Mouse (Mus musculus) kidney, embryonic 16.5 days (tissue): ENCODE measurements around the gene Zfp385b. TPM values are rescaled to one million over a fixed set of nuclear protein-coding genes. Genes with fewer than 3 reads are reported as not detected.

Experiments
- ATAC-seq: fragments of 200-750 bp; cut with Nextera tagmentation; 2 replicates; pipeline ENCODE4 v1.8.0; 2017; ENCODE audit warnings: moderate TSS enrichment; ENCODE audit not compliant: low FRiP score, low TSS enrichment
- H3K27ac ChIP-seq: fragments of 300-500 bp; sonication (generic); 2 replicates; pipeline ENCODE4 v1.5.1; 2014; ENCODE audit warnings: low read length
- H3K27me3 ChIP-seq: fragments of 300-500 bp; sonication (generic); 2 replicates; pipeline ENCODE4 v1.6.1; 2014; ENCODE audit warnings: low read length, control low read depth, mixed read lengths; ENCODE audit not compliant: insufficient read depth
- H3K36me3 ChIP-seq: fragments of 300-500 bp; sonication (generic); 2 replicates; pipeline ENCODE4 v1.6.1; 2014; ENCODE audit warnings: low read length, control low read depth, mixed read lengths; ENCODE audit not compliant: insufficient read depth
- H3K4me1 ChIP-seq: fragments of 300-500 bp; sonication (generic); 2 replicates; pipeline ENCODE4 v1.6.1; 2014; ENCODE audit warnings: low read length, control low read depth, mixed read lengths; ENCODE audit not compliant: insufficient read depth
- H3K4me2 ChIP-seq: fragments of 300-500 bp; sonication (generic); replicated peaks from 2 replicates; pipeline ENCODE4 v1.6.1; 2014; ENCODE audit warnings: low read depth, low read length
- H3K4me3 ChIP-seq: fragments of 300-500 bp; sonication (generic); 2 replicates; pipeline ENCODE4 v1.5.1; 2014; ENCODE audit warnings: mild to moderate bottlenecking, low read length
- H3K9ac ChIP-seq: fragments of 300-500 bp; sonication (generic); replicated peaks from 2 replicates; pipeline ENCODE4 v1.6.1; 2014; ENCODE audit warnings: low read length
- H3K9me3 ChIP-seq: fragments of 300-500 bp; sonication (generic); 2 replicates; pipeline ENCODE4 v1.6.1; 2016; ENCODE audit warnings: low read length, control low read depth
- WGBS: fragments of 180-500 bp; shearing (Covaris S2); extraction: QIAGEN DNeasy Blood & Tissue Kit; methylation state at CpG from one replicate; pipeline ENCODE4 v1.1.7; 2014; 5-methylcytosine and 5-hydroxymethylcytosine counted together
- polyA plus RNA-seq: library from polyadenylated mRNA; unstranded; fragments of >200 nt; fragmentation: Nextera tagmentation; extraction: Ambion mirVana; gene quantifications from 2 replicates; pipeline ENCODE4 v1.2.1, GENCODE M21; 2015

Gene Zfp385b
- polyA plus RNA-seq, 1 experiment from 2014 or later, result 6.8 TPM

DNA sequence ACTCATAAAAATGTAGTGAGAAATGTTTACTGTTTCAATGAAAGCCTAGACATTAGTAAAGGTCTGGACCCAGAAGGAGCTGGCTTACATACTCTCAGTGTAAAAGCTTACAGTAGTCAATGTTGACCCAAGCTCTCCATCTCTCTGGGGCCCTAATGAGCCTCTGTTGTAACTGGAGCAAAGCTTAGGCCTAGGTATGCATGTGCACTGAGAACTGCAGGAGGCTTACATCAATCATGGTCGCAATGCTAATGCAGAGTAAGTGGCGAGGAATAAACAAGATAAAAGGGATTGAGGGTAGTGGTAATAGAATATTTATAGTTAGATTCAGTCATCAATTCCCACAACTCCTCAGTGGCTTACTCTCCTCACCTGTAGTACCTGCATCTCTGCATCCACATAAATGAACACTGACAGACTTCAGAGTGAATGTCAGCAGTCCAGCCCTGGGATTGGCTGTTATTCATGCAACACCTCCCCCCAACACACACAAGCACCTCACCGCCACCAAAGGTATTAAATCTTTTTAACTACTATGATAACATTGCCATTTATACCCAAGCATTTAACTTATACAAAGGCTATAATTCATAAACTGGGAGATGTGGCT is 191.7 kb downstream of the Zfp385b start:
- H3K4me3 ChIP-seq, result no peak overlapping the region
- H3K27me3 ChIP-seq, result no peaks in the 10 kb centered on the region
- no peaks in the 10 kb centered on the region for H3K4me1 ChIP-seq
- no peak overlapping the region for H3K27ac ChIP-seq
- H3K9ac ChIP-seq, result no peak overlapping the region
- WGBS, result 50% methylated on average over 3 of the region's 3 CpGs
- no peak overlapping the region for H3K4me2 ChIP-seq
- no peaks in the 10 kb centered on the region for H3K9me3 ChIP-seq
- H3K36me3 ChIP-seq, result no peaks in the 10 kb centered on the region
- no peak for ATAC-seq

DNA sequence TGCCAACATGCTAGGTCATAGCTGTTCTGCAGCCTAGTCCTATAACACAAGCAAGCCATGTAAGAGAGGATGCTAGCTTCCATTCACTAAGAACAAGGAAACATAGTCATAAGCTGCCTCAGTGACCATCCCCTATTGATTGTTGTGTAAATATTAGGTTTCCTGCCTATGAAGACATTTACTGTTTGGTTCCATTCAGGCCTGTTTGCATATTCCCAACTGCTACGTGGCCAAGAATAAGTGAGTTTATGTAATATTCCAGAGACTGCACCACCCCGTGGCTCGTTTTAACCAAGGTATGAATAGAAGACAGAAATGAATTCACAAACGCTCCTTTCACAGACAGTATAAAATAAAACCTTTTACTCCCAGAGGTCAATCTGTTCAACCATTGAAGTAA is 200.8 kb downstream of the Zfp385b start:
- ATAC-seq, result no peak
- Histone ChIP-seq H3K4me3 (no peak overlapping the region), H3K9ac (no peak overlapping the region), H3K4me1 (no peaks in the 10 kb centered on the region), H3K4me2 (no peak overlapping the region), H3K27me3 (no peaks in the 10 kb centered on the region), H3K9me3 (no peaks in the 10 kb centered on the region), H3K36me3 (no peaks in the 10 kb centered on the region), H3K27ac (no peak overlapping the region)
- WGBS, result 86% methylated on average over 4 of the region's 4 CpGs

DNA sequence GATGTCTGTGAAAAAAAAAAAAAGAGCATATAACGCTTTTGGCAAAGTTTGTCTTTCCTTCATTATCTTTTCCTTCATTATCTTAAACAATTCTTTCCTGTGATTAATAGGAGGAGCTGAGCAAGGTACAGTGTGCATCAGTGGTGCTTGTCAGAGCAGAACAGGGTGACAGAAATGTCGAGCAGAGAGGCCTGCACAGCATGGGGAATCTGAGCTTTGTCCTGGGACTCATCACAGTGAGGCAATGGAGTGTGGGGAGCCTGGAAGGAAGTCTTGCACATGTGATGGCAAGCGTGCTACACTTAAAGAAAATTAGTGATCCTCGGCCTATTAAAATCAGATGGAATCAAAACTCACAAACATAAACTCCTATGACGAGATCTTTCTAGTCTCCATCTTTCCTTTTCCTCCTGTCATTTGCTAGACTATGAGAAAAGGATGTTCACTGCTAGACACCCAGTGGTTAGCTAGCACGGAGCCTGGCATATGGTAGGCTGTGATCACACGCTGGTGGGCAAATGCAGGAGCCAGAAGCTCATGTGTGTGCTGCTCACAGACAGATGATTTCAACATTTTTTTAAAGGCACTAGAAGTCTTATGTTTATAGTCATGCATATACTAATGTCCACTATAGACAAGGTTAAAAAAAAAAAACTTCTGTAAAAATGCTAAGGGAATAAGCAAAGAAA is 209.0 kb downstream of the Zfp385b start:
- Histone ChIP-seq H3K9me3 (no peaks in the 10 kb centered on the region), H3K27ac (no peak overlapping the region), H3K4me3 (no peak overlapping the region), H3K36me3 (no peaks in the 10 kb centered on the region), H3K4me1 (no peaks in the 10 kb centered on the region), H3K9ac (no peak overlapping the region), H3K4me2 (no peak overlapping the region), H3K27me3 (no peaks in the 10 kb centered on the region)
- ATAC-seq, result no peak
- 63% methylated on average over 7 of the region's 7 CpGs for WGBS

DNA sequence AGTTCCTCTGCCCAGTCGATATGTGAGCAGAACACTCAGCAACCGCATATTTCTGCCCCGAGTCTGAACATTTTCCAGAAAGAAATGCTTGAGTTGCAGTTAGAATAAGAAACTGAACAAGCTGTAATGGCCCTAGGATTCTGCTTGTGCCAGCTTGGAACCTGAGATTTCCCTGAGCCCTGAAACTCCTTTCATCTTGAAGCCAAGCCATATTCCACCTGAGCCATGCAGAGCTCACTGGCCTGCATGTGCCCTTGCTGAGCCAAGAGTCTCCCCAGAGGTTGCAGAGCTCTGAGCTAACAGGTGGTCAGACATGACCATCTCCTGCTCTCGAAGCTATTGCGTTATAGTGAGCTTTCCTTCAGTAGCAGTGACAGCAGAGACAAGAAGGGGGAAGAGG is 210.0 kb downstream of the Zfp385b start:
- H3K4me3 ChIP-seq, result no peak overlapping the region
- no peak for ATAC-seq
- H3K27ac ChIP-seq, result no peak overlapping the region
- H3K36me3 ChIP-seq, result no peaks in the 10 kb centered on the region
- no peaks in the 10 kb centered on the region for H3K27me3 ChIP-seq
- H3K4me2 ChIP-seq, result no peak overlapping the region
- H3K9ac ChIP-seq, result no peak overlapping the region
- no peaks in the 10 kb centered on the region for H3K9me3 ChIP-seq
- H3K4me1 ChIP-seq, result no peaks in the 10 kb centered on the region
- WGBS, result 60% methylated on average over 5 of the region's 5 CpGs

DNA sequence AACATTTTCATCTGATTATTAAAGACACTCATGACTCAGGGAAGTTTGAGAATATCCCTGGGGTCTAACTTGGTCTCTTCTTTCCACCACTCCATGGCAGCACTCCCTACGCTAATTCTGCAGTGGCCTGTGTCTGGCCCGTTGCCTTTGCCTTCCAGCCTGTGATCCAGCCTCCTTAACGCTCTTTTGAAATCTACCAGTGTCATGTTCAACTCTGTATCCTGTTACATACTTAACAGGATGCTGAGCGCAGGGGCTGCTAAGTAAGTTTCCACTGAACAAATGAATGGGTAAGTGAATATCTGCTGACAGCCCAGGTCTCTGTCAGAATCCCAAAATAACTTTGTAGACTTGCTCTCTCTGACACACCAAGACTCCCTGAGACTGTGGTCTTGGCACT is 210.8 kb downstream of the Zfp385b start:
- H3K9ac ChIP-seq, result no peak overlapping the region
- H3K4me2 ChIP-seq, result no peak overlapping the region
- H3K4me1 ChIP-seq, result no peaks in the 10 kb centered on the region
- ATAC-seq, result peak; percentile 82; the same call in 1 of the 2 replicates
- WGBS, result 39% methylated on average over 4 of the region's 4 CpGs
- H3K27me3 ChIP-seq, result no peaks in the 10 kb centered on the region
- no peak overlapping the region for H3K27ac ChIP-seq
- no peak overlapping the region for H3K4me3 ChIP-seq
- no peaks in the 10 kb centered on the region for H3K36me3 ChIP-seq
- H3K9me3 ChIP-seq, result no peaks in the 10 kb centered on the region

DNA sequence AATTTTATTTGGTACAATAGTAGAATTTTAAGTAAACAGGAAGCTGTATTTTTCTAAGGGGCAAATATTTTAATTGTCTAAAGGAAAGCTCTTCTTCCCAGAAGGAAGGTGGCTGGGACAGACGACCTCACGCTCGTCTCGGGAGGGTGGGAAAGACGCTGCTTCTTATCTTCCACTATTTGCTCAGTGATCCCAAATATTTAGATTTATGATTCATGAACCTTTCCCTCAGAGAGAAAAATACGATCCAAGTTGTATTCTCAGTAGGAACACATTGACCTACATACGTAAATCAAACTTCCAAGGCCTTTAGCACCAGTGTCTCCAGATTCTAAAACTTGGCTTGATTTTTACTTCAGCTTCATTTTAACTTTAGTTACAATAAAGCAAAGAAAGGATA is 226.0 kb downstream of the Zfp385b start:
- Histone ChIP-seq H3K4me1 (peaks cover 4% of the 10 kb centered on the region; the same call in 1 of the 2 replicates), H3K9me3 (no peaks in the 10 kb centered on the region), H3K27ac (no peak overlapping the region), H3K4me2 (no peak overlapping the region), H3K4me3 (no peak overlapping the region), H3K36me3 (no peaks in the 10 kb centered on the region), H3K27me3 (no peaks in the 10 kb centered on the region), H3K9ac (no peak overlapping the region)
- WGBS, result 25% methylated on average over 7 of the region's 7 CpGs
- no peak for ATAC-seq

DNA sequence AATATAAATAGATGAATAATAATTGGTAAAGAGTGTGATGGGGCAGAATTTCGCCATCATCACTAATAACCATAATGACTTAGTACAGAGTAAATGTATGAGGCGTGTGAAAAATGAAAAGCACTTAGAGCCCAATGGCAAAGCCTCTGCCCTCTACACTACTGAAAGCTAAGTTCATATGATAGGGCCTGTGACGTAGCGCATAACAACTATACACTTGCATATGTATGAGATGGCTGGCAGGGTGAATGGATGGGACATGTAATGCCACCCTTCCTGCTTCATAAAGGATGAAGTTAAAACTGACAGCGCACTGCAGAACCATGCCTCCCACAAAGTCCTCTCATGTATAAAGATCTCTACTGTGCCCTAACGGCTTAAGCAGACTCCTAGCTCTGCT is 226.9 kb downstream of the Zfp385b start:
- no peak for ATAC-seq
- no peak overlapping the region for H3K4me2 ChIP-seq
- H3K9me3 ChIP-seq, result peaks cover 3% of the 10 kb centered on the region; the same call in 1 of the 2 replicates
- H3K4me1 ChIP-seq, result peaks cover 4% of the 10 kb centered on the region; the same call in 1 of the 2 replicates
- no peaks in the 10 kb centered on the region for H3K36me3 ChIP-seq
- H3K27me3 ChIP-seq, result no peaks in the 10 kb centered on the region
- H3K27ac ChIP-seq, result no peak overlapping the region
- 79% methylated on average over 6 of the region's 6 CpGs for WGBS
- H3K9ac ChIP-seq, result no peak overlapping the region
- H3K4me3 ChIP-seq, result no peak overlapping the region

DNA sequence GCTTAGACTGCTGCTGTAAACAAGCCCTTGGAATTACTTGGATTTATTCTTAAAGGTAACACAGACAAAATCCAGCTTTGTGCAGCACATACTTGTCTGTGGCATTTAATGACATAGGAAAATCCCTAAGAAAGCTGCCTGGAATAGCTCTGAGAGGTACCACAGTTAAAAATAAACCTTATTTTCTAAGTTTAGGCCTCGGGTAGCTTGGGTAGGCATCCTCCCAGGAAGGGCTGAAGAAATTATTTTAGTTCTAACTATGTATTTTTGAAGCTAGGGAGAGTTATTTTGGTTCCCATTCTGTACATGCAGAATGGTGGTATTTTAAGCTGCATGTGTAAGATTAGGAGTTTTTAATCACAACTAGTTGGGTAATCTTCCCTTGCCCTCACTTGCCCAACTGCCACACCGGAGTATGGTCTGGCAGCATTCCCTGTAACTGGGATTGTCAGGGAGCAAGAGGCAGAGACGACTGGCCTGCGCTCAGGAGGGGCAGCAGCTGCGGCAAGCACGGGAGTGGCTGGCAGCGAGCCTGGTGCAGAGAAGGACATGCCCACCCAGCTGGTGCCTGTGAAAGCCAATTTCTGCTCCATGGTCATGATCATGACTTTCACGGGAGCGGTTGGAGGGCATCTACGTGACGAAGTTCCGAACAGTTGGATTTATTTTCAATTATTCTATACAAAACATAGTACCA is 230.1 kb downstream of the Zfp385b start:
- H3K4me1 ChIP-seq, result peaks cover 4% of the 10 kb centered on the region; the same call in 1 of the 2 replicates
- ATAC-seq, result no peak
- H3K9ac ChIP-seq, result no peak overlapping the region
- H3K4me3 ChIP-seq, result no peak overlapping the region
- no peaks in the 10 kb centered on the region for H3K36me3 ChIP-seq
- 91% methylated on average over 12 of the region's 12 CpGs for WGBS
- peaks cover 14% of the 10 kb centered on the region for H3K9me3 ChIP-seq
- H3K27ac ChIP-seq, result no peak overlapping the region
- no peaks in the 10 kb centered on the region for H3K27me3 ChIP-seq
- no peak overlapping the region for H3K4me2 ChIP-seq

DNA sequence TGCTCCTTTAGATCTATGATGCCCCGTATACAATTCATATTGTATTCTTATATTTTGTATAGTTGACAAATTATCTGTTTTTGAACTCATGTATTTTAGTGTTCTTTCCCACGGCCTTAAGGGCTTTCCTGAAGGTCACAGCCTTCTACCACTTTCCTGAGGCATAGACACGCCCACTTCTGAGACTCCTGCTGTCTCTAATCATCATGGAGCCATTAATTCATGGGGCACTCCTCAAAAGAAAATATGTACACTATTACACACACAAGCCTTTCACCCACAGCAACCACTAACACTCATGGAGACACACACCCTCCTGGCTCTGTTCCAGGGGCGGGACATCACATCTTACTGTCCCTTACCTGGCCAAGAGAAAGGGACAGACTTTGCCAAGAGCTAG is 232.1 kb downstream of the Zfp385b start:
- Histone ChIP-seq H3K9ac (no peak overlapping the region), H3K4me2 (no peak overlapping the region), H3K4me1 (no peaks in the 10 kb centered on the region), H3K4me3 (no peak overlapping the region), H3K36me3 (no peaks in the 10 kb centered on the region), H3K27ac (no peak overlapping the region), H3K27me3 (no peaks in the 10 kb centered on the region), H3K9me3 (peaks cover 14% of the 10 kb centered on the region)
- 86% methylated on average over 4 of the region's 4 CpGs for WGBS
- ATAC-seq, result no peak
